Mouse (Mus musculus) intestine, postnatal 0 days (tissue): ENCODE data around the gene Zfp612. TPM values are rescaled to one million over a fixed set of nuclear protein-coding genes. Genes with fewer than 3 reads are reported as not detected.
A peak's percentile ranks its signal among the peaks of the same experiment; 100 is the strongest.

Experiments
- ATAC-seq: fragments of 200-750 bp; cut with Nextera tagmentation; 2 replicates; pipeline ENCODE4 v1.8.0; 2017; ENCODE audit warnings: mild to moderate bottlenecking, moderate TSS enrichment, moderate library complexity
- H3K27ac ChIP-seq: fragments of 300-500 bp; sonication (generic); 2 replicates; pipeline ENCODE4 v1.5.1; 2014; ENCODE audit warnings: mild to moderate bottlenecking, low read depth, low read length, moderate library complexity
- H3K27me3 ChIP-seq: fragments of 300-500 bp; sonication (generic); replicated peaks from 2 replicates; pipeline ENCODE4 v1.6.1; 2014; ENCODE audit warnings: low read length, mixed read lengths; ENCODE audit not compliant: control insufficient read depth, insufficient read depth
- H3K36me3 ChIP-seq: fragments of 300-500 bp; sonication (generic); 2 replicates; pipeline ENCODE4 v1.6.1; 2014; ENCODE audit warnings: mild to moderate bottlenecking, moderate library complexity; ENCODE audit not compliant: control insufficient read depth, insufficient read depth
- H3K4me1 ChIP-seq: fragments of 300-500 bp; sonication (generic); replicated peaks from 2 replicates; pipeline ENCODE4 v1.6.1; 2014; ENCODE audit warnings: antibody characterized with exemption, low read length, mixed read lengths; ENCODE audit not compliant: control insufficient read depth, insufficient read depth
- H3K4me2 ChIP-seq: fragments of 300-500 bp; sonication (generic); replicated peaks from 2 replicates; pipeline ENCODE4 v1.6.1; 2014; ENCODE audit warnings: low read depth, mild to moderate bottlenecking, moderate library complexity
- H3K4me3 ChIP-seq: fragments of 300-500 bp; sonication (generic); 2 replicates; pipeline ENCODE4 v1.5.1; 2014; ENCODE audit warnings: low read depth, low read length
- H3K9ac ChIP-seq: fragments of 300-500 bp; sonication (generic); 2 replicates; pipeline ENCODE4 v1.6.1; 2014; ENCODE audit warnings: mild to moderate bottlenecking, low read depth, low read length
- H3K9me3 ChIP-seq: fragments of 300-500 bp; sonication (generic); 2 replicates; pipeline ENCODE4 v1.6.1; 2016; ENCODE audit warnings: mixed run types; ENCODE audit not compliant: control insufficient read depth
- CTCF ChIP-seq: sonication (generic); IDR thresholded peaks from 2 replicates; pipeline ENCODE4 v1.5.1; 2016; ENCODE audit warnings: low read depth, mild to moderate bottlenecking, control low read depth, antibody characterized with exemption, moderate library complexity
- WGBS: fragments of 180-500 bp; shearing (Covaris S2); extraction: QIAGEN DNeasy Blood & Tissue Kit; methylation state at CpG from one replicate; pipeline ENCODE4 v1.1.7; 2014; 5-methylcytosine and 5-hydroxymethylcytosine counted together
- polyA plus RNA-seq: library from polyadenylated mRNA; unstranded; fragments of >200 nt; fragmentation: Nextera tagmentation; extraction: Ambion mirVana; gene quantifications from 2 replicates; pipeline ENCODE4 v1.2.1, GENCODE M21; 2015

Zfp612 gene
- polyA plus RNA-seq, 1 experiment from 2014 or later = 2.4 TPM

DNA sequence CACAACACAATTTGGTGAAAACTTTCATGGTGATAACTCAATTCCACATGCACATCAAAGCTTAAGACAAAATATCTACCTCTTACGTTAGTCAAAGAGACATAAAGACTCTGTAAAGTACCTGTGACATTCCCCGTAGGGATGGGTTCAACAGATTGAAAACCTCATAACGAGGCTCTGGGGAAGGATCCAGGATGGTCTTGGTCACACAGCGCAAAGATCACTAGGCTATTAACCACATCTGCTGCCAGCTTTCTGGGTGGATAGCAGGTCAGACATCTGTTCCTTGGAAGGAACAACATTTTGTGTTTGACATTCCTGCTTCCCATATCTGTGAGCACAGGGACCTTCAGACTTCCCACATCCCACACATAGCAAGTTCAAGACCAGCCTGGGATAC, 9.8 kb upstream of the Zfp612 start:
- 90% methylated on average over 4 of the region's 4 CpGs for WGBS
- Histone ChIP-seq H3K27me3 (no peaks in the 10 kb centered on the region; the same call in 1 of the 2 replicates), H3K36me3 (no peaks in the 10 kb centered on the region), H3K9me3 (no peaks in the 10 kb centered on the region), H3K27ac (no peak overlapping the region), H3K4me1 (no peaks in the 10 kb centered on the region), H3K4me3 (no peak overlapping the region), H3K9ac (no peak overlapping the region), H3K4me2 (no peak overlapping the region)
- TF ChIP-seq CTCF = no peak
- ATAC-seq = no peak

DNA sequence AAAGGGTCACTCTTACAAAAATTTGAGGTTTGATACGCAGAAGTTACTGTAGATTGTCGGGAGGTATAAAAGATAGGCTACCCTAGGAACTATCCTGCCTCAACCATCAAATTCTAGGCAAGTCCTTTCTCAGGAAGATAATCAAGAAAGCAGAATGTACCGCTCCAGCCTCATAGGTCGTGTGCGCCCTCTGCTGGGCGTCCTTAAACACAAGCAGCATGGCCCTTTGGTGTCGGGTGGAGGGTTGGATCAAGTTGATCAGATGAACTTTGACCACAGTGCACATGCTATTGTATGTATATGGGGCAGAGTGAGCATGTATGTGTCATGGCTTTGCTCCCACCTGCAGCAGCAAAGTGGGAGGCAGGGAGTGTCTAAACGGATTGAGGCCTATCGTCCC, 7.9 kb upstream of the Zfp612 start:
- peak; percentile 64 for ATAC-seq
- WGBS = 13% methylated on average over 9 of the region's 9 CpGs
- TF ChIP-seq CTCF = peak; percentile 99
- no peak overlapping the region for H3K4me2 ChIP-seq
- H3K9ac ChIP-seq = no peak overlapping the region
- no peak overlapping the region for H3K4me3 ChIP-seq
- H3K4me1 ChIP-seq = no peaks in the 10 kb centered on the region
- no peak overlapping the region for H3K27ac ChIP-seq
- H3K9me3 ChIP-seq = no peaks in the 10 kb centered on the region
- H3K27me3 ChIP-seq = no peaks in the 10 kb centered on the region; the same call in 1 of the 2 replicates
- no peaks in the 10 kb centered on the region for H3K36me3 ChIP-seq

- Histone ChIP-seq H3K4me2 (no peak overlapping the region), H3K9ac (no peak overlapping the region), H3K9me3 (no peaks in the 10 kb centered on the region), H3K27me3 (no peaks in the 10 kb centered on the region; the same call in 1 of the 2 replicates), H3K27ac (no peak overlapping the region), H3K4me1 (no peaks in the 10 kb centered on the region), H3K4me3 (no peak overlapping the region), H3K36me3 (no peaks in the 10 kb centered on the region)
- no peak for ATAC-seq
- TF ChIP-seq CTCF = no peak
- WGBS = 82% methylated on average over 8 of the region's 8 CpGs
Measured at GRCm38 (mm10) chr8:110074496-110074895, 5.0 kb upstream of the Zfp612 start.

GRCm38 (mm10) chr8:110082416-110083105, 3.0 kb downstream of the Zfp612 start:
- H3K27ac ChIP-seq = no peak overlapping the region
- ATAC-seq = no peak
- 82% methylated on average over 11 of the region's 11 CpGs for WGBS

GRCm38 (mm10) chr8:110091869-110092268, 12.3 kb downstream of the Zfp612 start:
- peaks cover 19% of the 10 kb centered on the region for H3K36me3 ChIP-seq
- H3K9me3 ChIP-seq = peaks cover 10% of the 10 kb centered on the region; the same call in 1 of the 2 replicates
- no peak overlapping the region for H3K4me3 ChIP-seq
- no peak overlapping the region for H3K4me2 ChIP-seq
- H3K27me3 ChIP-seq = no peaks in the 10 kb centered on the region
- no peak for TF ChIP-seq CTCF
- H3K4me1 ChIP-seq = no peaks in the 10 kb centered on the region
- H3K9ac ChIP-seq = no peak overlapping the region
- ATAC-seq = no peak
- H3K27ac ChIP-seq = no peak overlapping the region
- 53% methylated on average over 1 of the region's 1 CpGs for WGBS

More at GRCm38 (mm10) chr8:110082416-110083105, 3.0 kb downstream of the Zfp612 start:
- Histone ChIP-seq H3K4me3 (no peak overlapping the region), H3K9me3 (no peaks in the 10 kb centered on the region), H3K36me3 (peaks cover 20% of the 10 kb centered on the region), H3K4me2 (no peak overlapping the region), H3K4me1 (no peaks in the 10 kb centered on the region), H3K27me3 (no peaks in the 10 kb centered on the region), H3K9ac (no peak overlapping the region)
- TF ChIP-seq CTCF = no peak

DNA sequence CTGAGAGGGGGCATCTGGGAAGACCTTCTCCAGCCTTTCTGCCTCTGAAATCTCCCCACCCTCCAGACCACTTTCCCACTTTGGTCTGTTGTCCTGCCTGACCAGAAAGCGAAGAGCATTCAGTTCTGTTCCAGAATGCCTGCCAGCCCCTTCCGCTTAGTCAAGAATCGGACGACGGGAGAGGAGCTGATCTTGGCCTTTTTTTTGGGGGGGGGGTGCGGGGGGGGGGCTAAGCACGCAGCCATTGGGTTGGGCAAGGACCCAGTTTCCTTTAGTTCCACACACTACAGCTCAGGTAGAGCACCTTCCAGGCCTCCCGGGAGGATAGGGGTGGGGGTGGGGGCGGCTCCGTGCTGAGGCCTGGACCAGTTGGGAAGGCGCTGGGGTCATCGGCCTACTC, 21.4 kb downstream of the Zfp612 start, which contains the start of gene Gm21964:
Gm21964 (plus strand) TSS at position 301 of the 400 bp plus-strand sequence.
- Histone ChIP-seq H3K36me3 (no peaks in the 10 kb centered on the region), H3K27ac (no peak within 1 kb of the TSS), H3K9ac (no peak within 1 kb of the TSS), H3K4me3 (no peak within 1 kb of the TSS), H3K4me2 (no peak within 1 kb of the TSS), H3K9me3 (no peaks in the 10 kb centered on the region), H3K4me1 (no peaks in the 10 kb centered on the region), H3K27me3 (no peaks in the 10 kb centered on the region)
- WGBS = 84% methylated on average over 12 of the region's 12 CpGs
- no peak for TF ChIP-seq CTCF
- no peak for ATAC-seq
